Mouse (Mus musculus): ENCODE results near the gene Lnx2. TPM values are rescaled to one million over a fixed set of nuclear protein-coding genes. Genes with fewer than 3 reads are reported as not detected.

The Lnx2 gene
- polyA plus RNA-seq, 1 experiment from 2014 or later, result 3.3 TPM

DNA sequence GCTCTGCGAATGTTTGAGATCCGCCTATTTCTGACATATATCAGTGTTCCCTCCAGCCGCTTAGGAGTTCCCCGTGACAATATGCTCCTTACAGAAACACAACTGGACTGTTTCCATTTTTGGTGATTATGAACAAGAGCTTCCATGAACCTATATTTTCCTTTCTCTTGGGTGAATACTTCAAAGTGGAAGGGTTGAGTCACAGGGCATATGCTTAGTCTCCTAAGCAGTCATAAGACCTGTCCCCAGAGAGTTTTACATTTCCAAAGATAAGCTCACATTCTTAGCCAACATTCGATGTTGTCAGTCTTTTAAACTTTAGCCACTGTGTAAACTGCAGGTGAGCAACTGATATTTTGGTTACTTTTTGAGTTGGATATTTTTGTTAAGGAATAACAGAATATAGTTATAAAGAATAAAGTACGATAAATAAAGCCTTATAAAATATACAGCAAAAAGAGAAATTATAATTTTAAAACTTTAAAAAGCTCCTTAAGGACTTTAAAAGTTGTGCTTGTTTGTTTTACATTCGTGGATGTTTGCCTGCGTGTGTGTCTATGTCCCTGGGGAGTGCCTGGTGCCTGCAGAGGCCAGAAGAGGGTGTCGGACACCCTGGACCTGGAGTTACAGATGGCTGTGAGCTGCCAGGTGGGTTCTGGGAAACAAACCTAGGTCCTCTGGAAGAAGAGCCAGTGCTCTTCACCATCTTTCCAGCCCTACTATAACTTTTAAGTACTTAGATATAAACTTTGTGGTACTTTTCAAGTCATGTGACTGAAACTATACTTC, 18.6 kb downstream of the Lnx2 start:
- Histone ChIP-seq H3K9ac (no peak overlapping the region), H3K9me3 (replicated peaks) (no peaks in the 10 kb centered on the region), H3K27ac (no peak overlapping the region; the same call in 1 of the 2 replicates), H3K4me1 (replicated peaks) (peaks cover 51% of the 10 kb centered on the region), H3K27me3 (no peaks in the 10 kb centered on the region), H3K4me2 (no peak overlapping the region), H3K36me3 (no peaks in the 10 kb centered on the region), H3K4me3 (replicated peaks) (no peak overlapping the region)
- DNase-seq (no peak), ATAC-seq (ENCODE audit: low read depth) (no peak)
- WGBS (ENCODE audit: insufficient replicate concordance), result 70% methylated on average over 9 of the region's 9 CpGs

DNA sequence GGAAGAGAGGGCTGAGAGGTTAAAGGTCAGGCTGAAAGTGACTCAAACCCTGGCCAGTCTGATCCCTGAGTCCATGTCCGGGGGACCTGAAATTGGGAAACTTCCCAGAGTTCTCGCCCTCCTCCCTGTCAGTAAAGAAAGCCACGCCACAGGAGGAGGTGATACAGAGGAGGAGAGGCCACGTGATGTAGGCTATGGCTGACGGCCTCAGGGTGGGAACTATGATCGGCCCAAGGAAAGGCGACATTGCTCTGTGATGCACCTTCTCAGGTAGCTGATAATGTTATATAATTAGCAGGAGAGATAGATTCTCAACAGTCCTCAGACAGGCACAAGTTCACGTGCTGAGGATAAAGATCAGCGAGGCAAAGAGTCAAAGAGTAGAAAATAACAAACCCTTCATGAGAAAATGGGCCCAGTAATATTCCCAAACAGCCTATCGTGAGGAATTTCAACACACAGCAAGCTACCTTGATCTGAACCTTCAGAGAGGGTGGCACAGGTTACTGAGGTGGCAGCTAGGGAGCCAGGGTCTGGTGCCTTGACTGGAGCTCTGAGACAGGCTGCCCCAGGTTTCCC, 19.6 kb downstream of the Lnx2 start:
- DNase-seq, result no peak

DNA sequence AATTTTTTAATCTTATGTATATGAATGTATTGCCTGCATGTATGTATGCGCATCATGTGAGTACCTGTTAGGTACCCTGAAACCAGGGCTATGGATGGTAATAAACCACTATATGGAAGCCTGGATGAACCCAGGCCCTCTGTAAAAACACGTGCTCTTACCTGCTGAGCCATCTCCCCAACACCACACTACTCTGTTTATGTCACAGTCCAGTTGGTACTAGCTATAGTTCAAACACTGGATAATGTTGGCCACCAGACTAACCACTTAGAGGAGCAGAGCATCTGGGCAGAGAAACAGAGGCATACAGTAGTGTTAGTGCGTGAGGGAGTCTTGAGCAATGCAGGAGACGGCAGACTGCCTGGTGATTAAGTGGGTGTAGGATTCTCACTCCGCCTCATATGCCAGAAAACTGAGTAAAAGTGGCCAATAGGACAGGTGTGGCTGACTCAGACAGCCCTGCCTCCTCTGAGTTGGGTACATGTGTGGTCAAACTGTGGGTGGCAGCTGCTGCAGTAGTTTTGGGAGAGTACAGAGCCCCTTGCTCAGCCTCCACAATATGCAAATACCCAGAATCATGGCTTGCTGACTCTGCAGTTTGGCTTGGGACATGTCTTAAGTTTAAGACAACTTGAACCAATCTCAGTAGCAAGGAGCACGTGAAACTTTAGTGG, 20.7 kb downstream of the Lnx2 start:
- H3K4me3 ChIP-seq (replicated peaks), result no peak overlapping the region
- 71% methylated on average over 6 of the region's 6 CpGs for WGBS (ENCODE audit: insufficient replicate concordance)
- H3K27me3 ChIP-seq, result no peaks in the 10 kb centered on the region
- no peak overlapping the region for H3K27ac ChIP-seq
- no peak overlapping the region for H3K4me2 ChIP-seq
- H3K4me1 ChIP-seq (replicated peaks), result peaks cover 66% of the 10 kb centered on the region
- H3K9ac ChIP-seq, result no peak overlapping the region
- ATAC-seq (ENCODE audit: low read depth), result no peak
- DNase-seq, result no peak
- H3K36me3 ChIP-seq, result no peaks in the 10 kb centered on the region
- H3K9me3 ChIP-seq (replicated peaks), result no peaks in the 10 kb centered on the region

More for the DNA sequence above, 19.6 kb downstream of the Lnx2 start:
- Histone ChIP-seq H3K36me3 (no peaks in the 10 kb centered on the region), H3K4me2 (no peak overlapping the region), H3K9ac (no peak overlapping the region), H3K27ac (peak overlapping the region; percentile 57), H3K4me3 (replicated peaks) (no peak overlapping the region), H3K27me3 (no peaks in the 10 kb centered on the region), H3K4me1 (replicated peaks) (peaks cover 58% of the 10 kb centered on the region), H3K9me3 (replicated peaks) (no peaks in the 10 kb centered on the region)
- 72% methylated on average over 10 of the region's 10 CpGs for WGBS (ENCODE audit: insufficient replicate concordance)
- peak; percentile 12; the same call in 1 of the 2 replicates for ATAC-seq (ENCODE audit: low read depth)

- ATAC-seq (ENCODE audit: low read depth) (peak; percentile 14; the same call in 1 of the 2 replicates), DNase-seq (no peak)
- 25% methylated on average over 2 of the region's 2 CpGs for WGBS (ENCODE audit: insufficient replicate concordance)
- H3K9ac ChIP-seq, result no peak overlapping the region
- H3K27me3 ChIP-seq, result no peaks in the 10 kb centered on the region
- no peak overlapping the region for H3K4me3 ChIP-seq (replicated peaks)
- H3K9me3 ChIP-seq (replicated peaks), result no peaks in the 10 kb centered on the region
- H3K4me1 ChIP-seq (replicated peaks), result peaks cover 70% of the 10 kb centered on the region
- no peaks in the 10 kb centered on the region for H3K36me3 ChIP-seq
- no peak overlapping the region for H3K27ac ChIP-seq
- H3K4me2 ChIP-seq, result no peak overlapping the region
Observed at GRCm38 (mm10) chr5:147054747-147055270, 21.6 kb downstream of the Lnx2 start.

- ATAC-seq (ENCODE audit: low read depth) (no peak), DNase-seq (no peak)
- Histone ChIP-seq H3K4me1 (replicated peaks) (peaks cover 69% of the 10 kb centered on the region), H3K9me3 (replicated peaks) (no peaks in the 10 kb centered on the region), H3K9ac (no peak overlapping the region), H3K36me3 (no peaks in the 10 kb centered on the region), H3K4me2 (no peak overlapping the region), H3K27ac (no peak overlapping the region), H3K4me3 (replicated peaks) (no peak overlapping the region), H3K27me3 (no peaks in the 10 kb centered on the region)
- 73% methylated on average over 6 of the region's 6 CpGs for WGBS (ENCODE audit: insufficient replicate concordance)
Observed at GRCm38 (mm10) chr5:147054328-147054727, 22.1 kb downstream of the Lnx2 start.

GRCm38 (mm10) chr5:147053481-147053880, 22.9 kb downstream of the Lnx2 start:
- H3K36me3 ChIP-seq, result no peaks in the 10 kb centered on the region
- H3K27me3 ChIP-seq, result no peaks in the 10 kb centered on the region
- no peak overlapping the region for H3K4me3 ChIP-seq (replicated peaks)
- WGBS (ENCODE audit: insufficient replicate concordance), result 68% methylated on average over 3 of the region's 3 CpGs
- no peak overlapping the region for H3K4me2 ChIP-seq
- peaks cover 67% of the 10 kb centered on the region for H3K4me1 ChIP-seq (replicated peaks)
- no peak for ATAC-seq (ENCODE audit: low read depth)
- no peak overlapping the region for H3K27ac ChIP-seq
- no peaks in the 10 kb centered on the region for H3K9me3 ChIP-seq (replicated peaks)
- DNase-seq, result no peak
- no peak overlapping the region for H3K9ac ChIP-seq

DNA sequence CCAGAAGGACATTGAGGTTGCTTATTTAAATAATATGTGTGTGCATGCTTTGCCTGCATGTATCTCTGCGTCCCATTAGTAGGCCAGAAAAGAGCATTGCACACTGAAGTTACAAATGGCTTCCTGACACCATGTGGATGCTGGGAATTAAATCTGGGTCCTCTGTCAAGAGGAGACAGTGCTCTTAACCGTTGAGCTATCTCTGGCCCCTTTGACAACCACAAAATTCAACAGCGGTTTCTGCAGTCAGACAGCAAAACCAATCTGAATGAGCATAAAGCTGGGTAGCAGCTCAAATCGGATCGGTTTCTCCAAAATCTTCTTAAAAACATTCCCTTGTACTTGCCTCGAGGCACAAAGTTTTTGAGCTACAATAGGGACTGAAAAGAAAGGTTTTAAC, 23.3 kb downstream of the Lnx2 start:
- no peaks in the 10 kb centered on the region for H3K27me3 ChIP-seq
- H3K9me3 ChIP-seq (replicated peaks), result no peaks in the 10 kb centered on the region
- ATAC-seq (ENCODE audit: low read depth) (no peak), DNase-seq (no peak)
- peaks cover 67% of the 10 kb centered on the region for H3K4me1 ChIP-seq (replicated peaks)
- WGBS (ENCODE audit: insufficient replicate concordance), result 66% methylated on average over 6 of the region's 6 CpGs
- H3K9ac ChIP-seq, result no peak overlapping the region
- H3K4me2 ChIP-seq, result no peak overlapping the region
- no peak overlapping the region for H3K27ac ChIP-seq
- no peaks in the 10 kb centered on the region for H3K36me3 ChIP-seq
- no peak overlapping the region for H3K4me3 ChIP-seq (replicated peaks)

GRCm38 (mm10) chr5:147052309-147052558, 24.2 kb downstream of the Lnx2 start:
- no peak for DNase-seq
- ATAC-seq (ENCODE audit: low read depth), result no peak

DNA sequence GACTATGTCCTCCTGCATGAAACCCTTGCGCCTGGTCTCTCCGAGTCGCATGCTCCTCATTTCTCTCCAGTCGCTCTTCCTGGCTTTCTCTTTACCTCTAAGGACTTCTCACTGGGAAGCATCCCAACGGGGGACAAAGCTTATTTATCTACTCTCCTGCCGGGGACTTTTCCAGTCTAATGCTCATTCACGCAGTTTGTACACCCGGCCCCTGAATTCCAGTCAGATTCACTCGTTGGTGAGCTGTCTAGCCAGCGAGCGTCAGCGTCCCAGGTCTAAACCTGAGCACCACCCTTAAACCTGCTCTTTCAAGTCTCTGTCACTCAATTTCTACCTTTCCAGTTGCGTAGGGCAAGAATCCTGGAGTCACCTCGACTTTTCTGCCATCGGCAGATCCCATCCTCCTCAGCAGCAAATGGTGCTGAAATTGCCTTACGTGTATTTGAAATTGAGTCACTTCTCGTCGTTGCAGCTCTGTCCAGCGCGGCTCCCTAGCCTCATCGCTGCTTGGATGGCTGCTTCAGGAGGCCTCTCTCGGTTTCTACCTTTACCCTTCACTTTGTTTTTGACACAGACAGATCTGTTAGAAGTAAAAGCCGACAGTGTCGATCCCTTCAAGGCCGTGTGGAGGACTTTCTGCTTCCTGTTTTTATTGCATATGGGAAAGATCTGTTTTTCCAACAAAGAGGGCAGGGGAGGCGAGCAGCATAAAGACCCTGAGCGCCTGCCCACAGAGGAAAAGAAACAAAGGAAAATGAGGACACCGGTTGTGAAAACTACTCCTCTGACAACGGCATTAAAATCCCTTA, 24.7 kb downstream of the Lnx2 start:
- H3K4me1 ChIP-seq (replicated peaks), result peaks cover 59% of the 10 kb centered on the region
- ATAC-seq (ENCODE audit: low read depth) (no peak), DNase-seq (no peak)
- H3K4me3 ChIP-seq (replicated peaks), result no peak overlapping the region
- no peak overlapping the region for H3K9ac ChIP-seq
- peak overlapping the region; percentile 20; the same call in 1 of the 2 replicates for H3K4me2 ChIP-seq
- H3K27me3 ChIP-seq, result no peaks in the 10 kb centered on the region
- no peak overlapping the region for H3K27ac ChIP-seq
- no peaks in the 10 kb centered on the region for H3K36me3 ChIP-seq
- no peaks in the 10 kb centered on the region for H3K9me3 ChIP-seq (replicated peaks)
- 68% methylated on average over 29 of the region's 29 CpGs for WGBS (ENCODE audit: insufficient replicate concordance)

More at GRCm38 (mm10) chr5:147052309-147052558, 24.2 kb downstream of the Lnx2 start:
- no peak overlapping the region for H3K9ac ChIP-seq
- peaks cover 64% of the 10 kb centered on the region for H3K4me1 ChIP-seq (replicated peaks)
- WGBS (ENCODE audit: insufficient replicate concordance), result 70% methylated on average over 4 of the region's 4 CpGs
- no peaks in the 10 kb centered on the region for H3K27me3 ChIP-seq
- no peaks in the 10 kb centered on the region for H3K9me3 ChIP-seq (replicated peaks)
- no peak overlapping the region for H3K4me3 ChIP-seq (replicated peaks)
- H3K4me2 ChIP-seq, result no peak overlapping the region
- no peak overlapping the region for H3K27ac ChIP-seq
- H3K36me3 ChIP-seq, result no peaks in the 10 kb centered on the region

- ATAC-seq (ENCODE audit: low read depth), result no peak
- no peak for DNase-seq
- WGBS (ENCODE audit: insufficient replicate concordance), result 72% methylated on average over 13 of the region's 13 CpGs
- no peak overlapping the region for H3K9ac ChIP-seq
- H3K27ac ChIP-seq, result no peak overlapping the region
- H3K4me3 ChIP-seq (replicated peaks), result no peak overlapping the region
- no peaks in the 10 kb centered on the region for H3K36me3 ChIP-seq
- H3K4me1 ChIP-seq (replicated peaks), result peaks cover 51% of the 10 kb centered on the region
- H3K4me2 ChIP-seq, result peak overlapping the region; percentile 20
- no peaks in the 10 kb centered on the region for H3K27me3 ChIP-seq
- H3K9me3 ChIP-seq (replicated peaks), result no peaks in the 10 kb centered on the region
Observed at GRCm38 (mm10) chr5:147050816-147051499, 25.4 kb downstream of the Lnx2 start.

All from liver, embryonic 13.5 days (tissue).